ENCODE assay signal across 27 mouse cellular contexts in genomic region chr11:45136781-45137180, GRCm38 (mm10).
DNase-seq lines count a peak whose midpoint lies in the region; ATAC-seq lines count a peak whose summit lies in the region.
"Had no signal": no experiment of that assay in that cellular context is flagged by ENCODE, and none has a peak within 500 bp of the region (broad histone marks: within the 10 kb centered on the region; RNA-seq: fewer than 3 reads in every experiment).

No protein-coding gene starts in this region.

- WGBS in embryonic facial prominence, embryonic 10.5 days = 44% methylated on average over 2 of the region's 2 CpGs
- 24% methylated on average over 2 of the region's 2 CpGs for WGBS in embryonic facial prominence, embryonic 14.5 days
- WGBS in limb, embryonic 11.5 days = 20% methylated on average over 2 of the region's 2 CpGs
- 74% methylated on average over 2 of the region's 2 CpGs for WGBS in hindbrain, embryonic 14.5 days

- no peak overlapping the region for H3K4me3 ChIP-seq in embryonic facial prominence, embryonic 10.5 days
- H3K4me3 ChIP-seq in embryonic facial prominence, embryonic 14.5 days (ENCODE audit: low read depth, low read length) = no peak overlapping the region
- no peak overlapping the region for H3K4me3 ChIP-seq in limb, embryonic 11.5 days (ENCODE audit: low read depth, low read length)
- H3K4me3 ChIP-seq in hindbrain, embryonic 14.5 days (replicated peaks; ENCODE audit: low read length) = no peak overlapping the region
- H3K4me3 ChIP-seq: forebrain, embryonic 15.5 days; gastrocnemius, adult 2 months; heart, adult 2 months; heart, embryonic 12.5 days; hindbrain, embryonic 15.5 days; midbrain, embryonic 13.5 days; neural tube, embryonic 13.5 days; stomach, embryonic 15.5 days had no signal

- ATAC-seq in embryonic facial prominence, embryonic 14.5 days (ENCODE audit: low read depth) = peak; percentile 60; the same call in 1 of the 2 replicates
- peak; percentile 50 for ATAC-seq in limb, embryonic 11.5 days (ENCODE audit: insufficient number of reproducible peaks, low FRiP score, low TSS enrichment, low read depth)
- no peak for ATAC-seq in hindbrain, embryonic 14.5 days (ENCODE audit: low FRiP score)
- ATAC-seq: activated CD4-positive, CD25-positive, alpha-beta regulatory T cell, adult 4 months; forebrain, embryonic 15.5 days; midbrain, embryonic 13.5 days had no signal

- H3K9ac ChIP-seq in embryonic facial prominence, embryonic 14.5 days (ENCODE audit: low read depth, low read length) = no peak overlapping the region
- no peak overlapping the region for H3K9ac ChIP-seq in limb, embryonic 11.5 days (ENCODE audit: low read length)
- H3K9ac ChIP-seq in hindbrain, embryonic 14.5 days = no peak overlapping the region
- H3K9ac ChIP-seq: forebrain, embryonic 15.5 days; heart, embryonic 12.5 days; hindbrain, embryonic 15.5 days; liver, embryonic 14.5 days; midbrain, embryonic 13.5 days; neural tube, embryonic 13.5 days; stomach, embryonic 15.5 days had no signal

- no peaks in the 10 kb centered on the region for H3K36me3 ChIP-seq in embryonic facial prominence, embryonic 10.5 days (replicated peaks)
- no peaks in the 10 kb centered on the region for H3K36me3 ChIP-seq in embryonic facial prominence, embryonic 14.5 days (ENCODE audit: control insufficient read depth, insufficient read depth, low read length)
- H3K36me3 ChIP-seq in limb, embryonic 11.5 days (ENCODE audit: control insufficient read depth, insufficient read depth, low read length) = no peaks in the 10 kb centered on the region
- H3K36me3 ChIP-seq in hindbrain, embryonic 14.5 days (replicated peaks; ENCODE audit: control insufficient read depth, insufficient read depth) = no peaks in the 10 kb centered on the region
- H3K36me3 ChIP-seq: forebrain, embryonic 15.5 days; heart, embryonic 12.5 days; hindbrain, embryonic 15.5 days; midbrain, embryonic 13.5 days; neural tube, embryonic 13.5 days; stomach, embryonic 15.5 days had no signal

- H3K9me3 ChIP-seq in embryonic facial prominence, embryonic 10.5 days = no peaks in the 10 kb centered on the region
- no peaks in the 10 kb centered on the region for H3K9me3 ChIP-seq in embryonic facial prominence, embryonic 14.5 days (ENCODE audit: control insufficient read depth, low read length)
- H3K9me3 ChIP-seq in limb, embryonic 11.5 days (ENCODE audit: control insufficient read depth, low read length) = 0 out of 2 replicates have a peak, but pooled peaks cover 2% of the 10 kb centered on the region
- no peaks in the 10 kb centered on the region for H3K9me3 ChIP-seq in hindbrain, embryonic 14.5 days (ENCODE audit: control insufficient read depth, low read length)
- H3K9me3 ChIP-seq: forebrain, embryonic 15.5 days; hindbrain, embryonic 15.5 days; midbrain, embryonic 13.5 days; neural tube, embryonic 13.5 days; stomach, embryonic 15.5 days had no signal

- no peaks in the 10 kb centered on the region for H3K27me3 ChIP-seq in embryonic facial prominence, embryonic 10.5 days (replicated peaks; ENCODE audit: low read depth, poor library complexity, severe bottlenecking)
- H3K27me3 ChIP-seq in embryonic facial prominence, embryonic 14.5 days (replicated peaks; ENCODE audit: control insufficient read depth, insufficient read depth, low read length) = no peaks in the 10 kb centered on the region
- H3K27me3 ChIP-seq in limb, embryonic 11.5 days (ENCODE audit: control insufficient read depth, insufficient read depth, low read length) = no peaks in the 10 kb centered on the region
- no peaks in the 10 kb centered on the region for H3K27me3 ChIP-seq in hindbrain, embryonic 14.5 days (ENCODE audit: control insufficient read depth, insufficient read depth, low read length)
- H3K27me3 ChIP-seq: forebrain, embryonic 15.5 days; heart, embryonic 12.5 days; hindbrain, embryonic 15.5 days; midbrain, embryonic 13.5 days; neural tube, embryonic 13.5 days; stomach, embryonic 15.5 days had no signal

- DNase-seq in embryonic facial prominence, embryonic 10.5 days (ENCODE audit: low spot score) = no peak
- peak; percentile 84 for DNase-seq in embryonic facial prominence, embryonic 14.5 days (ENCODE audit: low spot score)
- DNase-seq in limb, embryonic 11.5 days (ENCODE audit: low spot score) = peak; percentile 40
- no peak for DNase-seq in spleen, postnatal 36 days (ENCODE audit: low spot score in 2 of 2)
- DNase-seq in hindbrain, embryonic 14.5 days (ENCODE audit: low spot score) = no peak
- no peak for DNase-seq in cerebellum, postnatal 14 days
- DNase-seq: adrenal gland, adult 2 months; B cell, adult 2 months; cerebellum, adult 9-11 months; gastrocnemius, adult 2 months; heart, adult 2 months; kidney, adult 2 months; kidney, postnatal 4 days; layer of hippocampus, postnatal 36 days; liver; lung, adult 2 months; lung, postnatal 10 days; right cerebral cortex, postnatal 4 days had no signal

- no peak overlapping the region for H3K4me2 ChIP-seq in embryonic facial prominence, embryonic 14.5 days (ENCODE audit: low read depth, low read length)
- no peak overlapping the region for H3K4me2 ChIP-seq in limb, embryonic 11.5 days (ENCODE audit: low read depth, severe bottlenecking)
- H3K4me2 ChIP-seq in hindbrain, embryonic 14.5 days (replicated peaks) = no peak overlapping the region
- H3K4me2 ChIP-seq: forebrain, embryonic 15.5 days; heart, embryonic 12.5 days; hindbrain, embryonic 15.5 days; midbrain, embryonic 13.5 days; neural tube, embryonic 13.5 days; stomach, embryonic 15.5 days had no signal

- H3K4me1 ChIP-seq in embryonic facial prominence, embryonic 10.5 days = peaks cover 33% of the 10 kb centered on the region
- H3K4me1 ChIP-seq in embryonic facial prominence, embryonic 14.5 days (ENCODE audit: control insufficient read depth, insufficient read depth, low read length) = peaks cover 25% of the 10 kb centered on the region
- H3K4me1 ChIP-seq in limb, embryonic 11.5 days (ENCODE audit: control insufficient read depth, insufficient read depth, low read length) = peaks cover 22% of the 10 kb centered on the region
- no peaks in the 10 kb centered on the region for H3K4me1 ChIP-seq in hindbrain, embryonic 14.5 days (replicated peaks; ENCODE audit: control insufficient read depth, insufficient read depth, low read length)
- H3K4me1 ChIP-seq: forebrain, embryonic 15.5 days; heart, embryonic 12.5 days; hindbrain, embryonic 15.5 days; midbrain, embryonic 13.5 days; neural tube, embryonic 13.5 days; stomach, embryonic 15.5 days had no signal

- H3K27ac ChIP-seq in embryonic facial prominence, embryonic 10.5 days (replicated peaks) = peak overlapping the region; percentile 48; the same call in 1 of the 2 replicates
- no peak overlapping the region for H3K27ac ChIP-seq in embryonic facial prominence, embryonic 14.5 days (replicated peaks; ENCODE audit: low read depth, low read length)
- peak overlapping the region; percentile 31 for H3K27ac ChIP-seq in limb, embryonic 11.5 days (replicated peaks; ENCODE audit: low read depth, low read length)
- no peak overlapping the region for H3K27ac ChIP-seq in hindbrain, embryonic 14.5 days
- H3K27ac ChIP-seq: forebrain, embryonic 15.5 days; gastrocnemius, adult 2 months; heart, adult 2 months; hindbrain, embryonic 15.5 days; liver, embryonic 14.5 days; macrophage; midbrain, embryonic 13.5 days; neural tube, embryonic 13.5 days; stomach, embryonic 15.5 days had no signal

Comparison
In these comparisons a context has a peak if more than half of its experiments do, and no peak if none do; other contexts are left out.
1. DNase-seq: peak in embryonic facial prominence, embryonic 14.5 days (single experiment) and limb, embryonic 11.5 days (single experiment); none in embryonic facial prominence, embryonic 10.5 days (single experiment), spleen, postnatal 36 days (0 of 2), hindbrain, embryonic 14.5 days (single experiment) and cerebellum, postnatal 14 days (0 of 2).
2. H3K27ac ChIP-seq: peak in embryonic facial prominence, embryonic 10.5 days (single experiment) and limb, embryonic 11.5 days (single experiment); none in embryonic facial prominence, embryonic 14.5 days (single experiment) and hindbrain, embryonic 14.5 days (single experiment).